Mouse (Mus musculus): ENCODE results near the gene Ace3. TPM values are rescaled to one million over a fixed set of nuclear protein-coding genes. Genes with fewer than 3 reads are reported as not detected.

The Ace3 gene
- polyA plus RNA-seq, 1 experiment from 2014 or later: not detected

- no peaks in the 10 kb centered on the region for H3K36me3 ChIP-seq
- H3K4me1 ChIP-seq (replicated peaks): 0 out of 2 replicates have a peak, but pooled peaks cover 3% of the 10 kb centered on the region
- WGBS: 33% methylated on average over 17 of the region's 17 CpGs
- H3K27me3 ChIP-seq (replicated peaks): no peaks in the 10 kb centered on the region
- H3K4me3 ChIP-seq (replicated peaks): no peak overlapping the region
- no peak overlapping the region for H3K4me2 ChIP-seq (replicated peaks)
- no peak for ATAC-seq
- no peak overlapping the region for H3K27ac ChIP-seq
- H3K9me3 ChIP-seq: no peaks in the 10 kb centered on the region
- H3K9ac ChIP-seq: no peak overlapping the region
Observed at GRCm38 (mm10) chr11:105959355-105959754, 35.1 kb upstream of the Ace3 start.

GRCm38 (mm10) chr11:105964691-105965090 is 29.8 kb upstream of the Ace3 start:
- Histone ChIP-seq H3K9me3 (no peaks in the 10 kb centered on the region), H3K4me2 (replicated peaks) (no peak overlapping the region), H3K27ac (no peak overlapping the region), H3K4me3 (replicated peaks) (no peak overlapping the region), H3K36me3 (no peaks in the 10 kb centered on the region), H3K9ac (no peak overlapping the region), H3K27me3 (replicated peaks) (peaks cover 25% of the 10 kb centered on the region), H3K4me1 (replicated peaks) (peaks cover 13% of the 10 kb centered on the region)
- ATAC-seq: no peak
- 62% methylated on average over 5 of the region's 5 CpGs for WGBS

- Histone ChIP-seq H3K9ac (no peak overlapping the region), H3K4me1 (replicated peaks) (peaks cover 13% of the 10 kb centered on the region), H3K36me3 (no peaks in the 10 kb centered on the region), H3K4me2 (replicated peaks) (no peak overlapping the region), H3K27me3 (replicated peaks) (peaks cover 30% of the 10 kb centered on the region), H3K27ac (no peak overlapping the region), H3K4me3 (replicated peaks) (no peak overlapping the region), H3K9me3 (no peaks in the 10 kb centered on the region)
- WGBS: 73% methylated on average over 4 of the region's 4 CpGs
- ATAC-seq: no peak
Observed at GRCm38 (mm10) chr11:105966288-105966687, 28.2 kb upstream of the Ace3 start.

- H3K27me3 ChIP-seq (replicated peaks): peaks cover 30% of the 10 kb centered on the region
- H3K27ac ChIP-seq: no peak within 1 kb of the TSS
- H3K9me3 ChIP-seq: no peaks in the 10 kb centered on the region
- H3K36me3 ChIP-seq: no peaks in the 10 kb centered on the region
- ATAC-seq: peak; percentile 78
- H3K4me3 ChIP-seq (replicated peaks): peak within 1 kb of the TSS; percentile 51
- H3K4me2 ChIP-seq (replicated peaks): peak within 1 kb of the TSS; percentile 99
- peak within 1 kb of the TSS; percentile 49 for H3K9ac ChIP-seq
- H3K4me1 ChIP-seq (replicated peaks): peaks cover 13% of the 10 kb centered on the region
- under 1% methylated on average over 64 of the region's 76 CpGs for WGBS
Observed at GRCm38 (mm10) chr11:105967741-105968574, 26.5 kb upstream of the Ace3 start, which contains the start of gene Ace. Ace (plus strand) TSS chr11:105967945.

- Histone ChIP-seq H3K4me1 (replicated peaks) (peaks cover 13% of the 10 kb centered on the region), H3K4me3 (replicated peaks) (no peak overlapping the region), H3K27me3 (replicated peaks) (peaks cover 30% of the 10 kb centered on the region), H3K9ac (no peak overlapping the region), H3K27ac (no peak overlapping the region), H3K9me3 (no peaks in the 10 kb centered on the region), H3K4me2 (replicated peaks) (peak overlapping the region; percentile 99), H3K36me3 (no peaks in the 10 kb centered on the region)
- 58% methylated on average over 10 of the region's 10 CpGs for WGBS
- no peak for ATAC-seq
Observed at GRCm38 (mm10) chr11:105968948-105969347, 25.5 kb upstream of the Ace3 start.

- WGBS: 50% methylated on average over 1 of the region's 1 CpGs
- no peak for ATAC-seq
- H3K36me3 ChIP-seq: no peaks in the 10 kb centered on the region
- no peak overlapping the region for H3K27ac ChIP-seq
- no peak overlapping the region for H3K4me2 ChIP-seq (replicated peaks)
- no peaks in the 10 kb centered on the region for H3K9me3 ChIP-seq
- H3K4me1 ChIP-seq (replicated peaks): peaks cover 13% of the 10 kb centered on the region
- H3K9ac ChIP-seq: no peak overlapping the region
- peaks cover 30% of the 10 kb centered on the region for H3K27me3 ChIP-seq (replicated peaks)
- H3K4me3 ChIP-seq (replicated peaks): no peak overlapping the region
Observed at GRCm38 (mm10) chr11:105969516-105969915, 25.0 kb upstream of the Ace3 start.

- 94% methylated on average over 6 of the region's 6 CpGs for WGBS
- Histone ChIP-seq H3K27me3 (replicated peaks) (0 out of 2 replicates have a peak, but pooled peaks cover 5% of the 10 kb centered on the region), H3K27ac (no peak overlapping the region), H3K4me1 (replicated peaks) (no peaks in the 10 kb centered on the region), H3K36me3 (no peaks in the 10 kb centered on the region), H3K9ac (no peak overlapping the region), H3K4me3 (replicated peaks) (no peak overlapping the region), H3K9me3 (no peaks in the 10 kb centered on the region), H3K4me2 (replicated peaks) (no peak overlapping the region)
- ATAC-seq: no peak
Observed at GRCm38 (mm10) chr11:105974593-105974992, 19.9 kb upstream of the Ace3 start.

- WGBS: 66% methylated on average over 3 of the region's 3 CpGs
- Histone ChIP-seq H3K4me1 (replicated peaks) (no peaks in the 10 kb centered on the region), H3K9me3 (no peaks in the 10 kb centered on the region), H3K27me3 (replicated peaks) (0 out of 2 replicates have a peak, but pooled peaks cover 5% of the 10 kb centered on the region), H3K4me3 (replicated peaks) (no peak overlapping the region), H3K36me3 (no peaks in the 10 kb centered on the region), H3K27ac (no peak overlapping the region), H3K4me2 (replicated peaks) (no peak overlapping the region), H3K9ac (no peak overlapping the region)
- no peak for ATAC-seq
Observed at GRCm38 (mm10) chr11:105975050-105975449, 19.4 kb upstream of the Ace3 start.

- Histone ChIP-seq H3K36me3 (no peaks in the 10 kb centered on the region), H3K9me3 (no peaks in the 10 kb centered on the region), H3K27ac (no peak overlapping the region), H3K27me3 (replicated peaks) (no peaks in the 10 kb centered on the region), H3K4me1 (replicated peaks) (no peaks in the 10 kb centered on the region), H3K9ac (no peak overlapping the region), H3K4me3 (replicated peaks) (no peak overlapping the region), H3K4me2 (replicated peaks) (no peak overlapping the region)
- WGBS: 88% methylated on average over 5 of the region's 5 CpGs
- no peak for ATAC-seq
Observed at GRCm38 (mm10) chr11:105975636-105976035, 18.8 kb upstream of the Ace3 start.

- Histone ChIP-seq H3K4me1 (replicated peaks) (no peaks in the 10 kb centered on the region), H3K4me2 (replicated peaks) (no peak overlapping the region), H3K27ac (no peak overlapping the region), H3K36me3 (no peaks in the 10 kb centered on the region), H3K9me3 (no peaks in the 10 kb centered on the region), H3K9ac (no peak overlapping the region), H3K4me3 (replicated peaks) (no peak overlapping the region), H3K27me3 (replicated peaks) (no peaks in the 10 kb centered on the region)
- WGBS: 78% methylated on average over 2 of the region's 2 CpGs
- no peak for ATAC-seq
Observed at GRCm38 (mm10) chr11:105978232-105978631, 16.2 kb upstream of the Ace3 start.

- Histone ChIP-seq H3K4me2 (replicated peaks) (no peak overlapping the region), H3K36me3 (no peaks in the 10 kb centered on the region), H3K27me3 (replicated peaks) (no peaks in the 10 kb centered on the region), H3K9me3 (no peaks in the 10 kb centered on the region), H3K4me1 (replicated peaks) (no peaks in the 10 kb centered on the region), H3K27ac (no peak overlapping the region), H3K9ac (no peak overlapping the region), H3K4me3 (replicated peaks) (no peak overlapping the region)
- ATAC-seq: no peak
- 60% methylated on average over 5 of the region's 5 CpGs for WGBS
Observed at GRCm38 (mm10) chr11:105978634-105979033, 15.8 kb upstream of the Ace3 start.

GRCm38 (mm10) chr11:105984452-105984851 is 10.0 kb upstream of the Ace3 start:
- ATAC-seq: no peak
- Histone ChIP-seq H3K9ac (no peak overlapping the region), H3K36me3 (no peaks in the 10 kb centered on the region), H3K4me1 (replicated peaks) (no peaks in the 10 kb centered on the region), H3K4me2 (replicated peaks) (no peak overlapping the region), H3K27me3 (replicated peaks) (no peaks in the 10 kb centered on the region), H3K4me3 (replicated peaks) (no peak overlapping the region), H3K27ac (no peak overlapping the region), H3K9me3 (no peaks in the 10 kb centered on the region)
- WGBS: 77% methylated on average over 4 of the region's 4 CpGs

GRCm38 (mm10) chr11:105987446-105987845 is 7.0 kb upstream of the Ace3 start:
- H3K27me3 ChIP-seq (replicated peaks): no peaks in the 10 kb centered on the region
- H3K9ac ChIP-seq: no peak overlapping the region
- no peaks in the 10 kb centered on the region for H3K9me3 ChIP-seq
- no peak overlapping the region for H3K4me2 ChIP-seq (replicated peaks)
- no peaks in the 10 kb centered on the region for H3K4me1 ChIP-seq (replicated peaks)
- ATAC-seq: no peak
- no peaks in the 10 kb centered on the region for H3K36me3 ChIP-seq
- H3K4me3 ChIP-seq (replicated peaks): no peak overlapping the region
- no peak overlapping the region for H3K27ac ChIP-seq
- 74% methylated on average over 6 of the region's 6 CpGs for WGBS

Measured in intestine, embryonic 15.5 days (tissue).